Mouse (Mus musculus): Measurements from ENCODE around the gene Hunk. TPM values are rescaled to one million over a fixed set of nuclear protein-coding genes. Genes with fewer than 3 reads are reported as not detected.

Gene Hunk
- polyA plus RNA-seq, 1 experiment from 2014 or later = 17.9 TPM

- Histone ChIP-seq H3K4me1 (peaks cover 38% of the 10 kb centered on the region), H3K9me3 (replicated peaks) (no peaks in the 10 kb centered on the region), H3K4me3 (no peak overlapping the region), H3K36me3 (no peaks in the 10 kb centered on the region), H3K27ac (peak overlapping the region; percentile 80), H3K4me2 (replicated peaks) (no peak overlapping the region), H3K27me3 (no peaks in the 10 kb centered on the region), H3K9ac (no peak overlapping the region)
- no peak for ATAC-seq (ENCODE audit: low FRiP score)
- 25% methylated on average over 1 of the region's 1 CpGs for WGBS
Observed at GRCm38 (mm10) chr16:90522575-90522974, 136.8 kb downstream of the Hunk start.

- Histone ChIP-seq H3K4me3 (no peak overlapping the region), H3K36me3 (no peaks in the 10 kb centered on the region), H3K9me3 (replicated peaks) (no peaks in the 10 kb centered on the region), H3K4me1 (peaks cover 31% of the 10 kb centered on the region), H3K27ac (no peak overlapping the region; the same call in 1 of the 2 replicates), H3K9ac (no peak overlapping the region), H3K27me3 (no peaks in the 10 kb centered on the region), H3K4me2 (replicated peaks) (no peak overlapping the region)
- no peak for ATAC-seq (ENCODE audit: low FRiP score)
- 34% methylated on average over 6 of the region's 6 CpGs for WGBS
Observed at GRCm38 (mm10) chr16:90523373-90523772, 137.6 kb downstream of the Hunk start.

GRCm38 (mm10) chr16:90523894-90524293 is 138.1 kb downstream of the Hunk start:
- Histone ChIP-seq H3K9ac (no peak overlapping the region), H3K4me1 (peaks cover 26% of the 10 kb centered on the region), H3K27ac (no peak overlapping the region), H3K9me3 (replicated peaks) (no peaks in the 10 kb centered on the region), H3K4me2 (replicated peaks) (no peak overlapping the region), H3K4me3 (no peak overlapping the region), H3K36me3 (no peaks in the 10 kb centered on the region), H3K27me3 (no peaks in the 10 kb centered on the region)
- ATAC-seq (ENCODE audit: low FRiP score) = no peak
- 97% methylated on average over 18 of the region's 18 CpGs for WGBS

- H3K9ac ChIP-seq = no peak overlapping the region
- 98% methylated on average over 18 of the region's 18 CpGs for WGBS
- no peaks in the 10 kb centered on the region for H3K9me3 ChIP-seq (replicated peaks)
- peaks cover 22% of the 10 kb centered on the region for H3K4me1 ChIP-seq
- no peak overlapping the region for H3K4me3 ChIP-seq
- H3K27ac ChIP-seq = no peak overlapping the region
- no peak overlapping the region for H3K4me2 ChIP-seq (replicated peaks)
- no peak for ATAC-seq (ENCODE audit: low FRiP score)
- no peaks in the 10 kb centered on the region for H3K27me3 ChIP-seq
- no peaks in the 10 kb centered on the region for H3K36me3 ChIP-seq
Observed at GRCm38 (mm10) chr16:90524393-90524792, 138.6 kb downstream of the Hunk start.

GRCm38 (mm10) chr16:90533119-90533673 is 147.4 kb downstream of the Hunk start:
- H3K4me2 ChIP-seq (replicated peaks) = no peak overlapping the region
- no peak overlapping the region for H3K4me3 ChIP-seq
- no peaks in the 10 kb centered on the region for H3K36me3 ChIP-seq
- H3K9me3 ChIP-seq (replicated peaks) = 0 out of 2 replicates have a peak, but pooled peaks cover 4% of the 10 kb centered on the region
- 56% methylated on average over 10 of the region's 10 CpGs for WGBS
- H3K9ac ChIP-seq = no peak overlapping the region
- ATAC-seq (ENCODE audit: low FRiP score) = no peak
- no peak overlapping the region for H3K27ac ChIP-seq
- H3K27me3 ChIP-seq = no peaks in the 10 kb centered on the region
- 0 out of 2 replicates have a peak, but pooled peaks cover 3% of the 10 kb centered on the region for H3K4me1 ChIP-seq

GRCm38 (mm10) chr16:90534591-90534990 is 148.8 kb downstream of the Hunk start:
- Histone ChIP-seq H3K36me3 (no peaks in the 10 kb centered on the region), H3K4me1 (peaks cover 3% of the 10 kb centered on the region; the same call in 1 of the 2 replicates), H3K4me3 (no peak overlapping the region), H3K9me3 (replicated peaks) (0 out of 2 replicates have a peak, but pooled peaks cover 4% of the 10 kb centered on the region), H3K4me2 (replicated peaks) (no peak overlapping the region), H3K27me3 (no peaks in the 10 kb centered on the region), H3K9ac (no peak overlapping the region), H3K27ac (no peak overlapping the region)
- WGBS = 92% methylated on average over 8 of the region's 8 CpGs
- no peak for ATAC-seq (ENCODE audit: low FRiP score)

GRCm38 (mm10) chr16:90538926-90539325 is 153.1 kb downstream of the Hunk start:
- Histone ChIP-seq H3K27ac (no peak overlapping the region), H3K4me3 (no peak overlapping the region), H3K4me1 (no peaks in the 10 kb centered on the region; the same call in 1 of the 2 replicates), H3K9ac (no peak overlapping the region), H3K27me3 (no peaks in the 10 kb centered on the region), H3K36me3 (no peaks in the 10 kb centered on the region), H3K4me2 (replicated peaks) (no peak overlapping the region), H3K9me3 (replicated peaks) (0 out of 2 replicates have a peak, but pooled peaks cover 4% of the 10 kb centered on the region)
- 78% methylated on average over 5 of the region's 5 CpGs for WGBS
- ATAC-seq (ENCODE audit: low FRiP score) = no peak

DNA sequence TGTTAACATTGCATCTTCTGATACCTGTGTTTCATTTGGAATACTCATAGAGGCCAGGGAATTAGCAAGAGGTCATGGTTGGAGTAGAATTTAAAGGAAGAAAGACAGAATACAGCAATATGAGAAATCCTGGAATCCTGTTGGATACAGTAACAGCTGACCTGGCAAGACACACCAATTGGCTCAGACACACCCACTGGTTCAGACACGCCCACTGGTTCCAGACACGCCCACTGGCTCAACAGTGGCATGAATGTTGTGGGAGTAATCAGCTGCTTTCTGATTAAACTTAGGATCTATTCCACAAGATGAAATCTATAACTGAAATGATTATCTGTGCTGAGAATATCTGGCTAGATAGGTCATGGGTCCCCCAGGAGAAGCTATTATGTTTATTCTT is 155.4 kb downstream of the Hunk start:
- ATAC-seq (ENCODE audit: low FRiP score) = no peak
- no peak overlapping the region for H3K9ac ChIP-seq
- WGBS = 81% methylated on average over 2 of the region's 2 CpGs

GRCm38 (mm10) chr16:90542383-90542782 is 156.6 kb downstream of the Hunk start:
- no peak for ATAC-seq (ENCODE audit: low FRiP score)
- 62% methylated on average over 10 of the region's 10 CpGs for WGBS
- Histone ChIP-seq H3K9ac (no peak overlapping the region), H3K4me2 (replicated peaks) (no peak overlapping the region), H3K4me3 (no peak overlapping the region), H3K9me3 (replicated peaks) (no peaks in the 10 kb centered on the region), H3K36me3 (no peaks in the 10 kb centered on the region), H3K27me3 (no peaks in the 10 kb centered on the region), H3K4me1 (no peaks in the 10 kb centered on the region; the same call in 1 of the 2 replicates), H3K27ac (no peak overlapping the region)

More for the DNA sequence above, 155.4 kb downstream of the Hunk start:
- Histone ChIP-seq H3K4me3 (no peak overlapping the region), H3K27me3 (no peaks in the 10 kb centered on the region), H3K9me3 (replicated peaks) (0 out of 2 replicates have a peak, but pooled peaks cover 4% of the 10 kb centered on the region), H3K27ac (no peak overlapping the region), H3K36me3 (no peaks in the 10 kb centered on the region), H3K4me2 (replicated peaks) (no peak overlapping the region), H3K4me1 (no peaks in the 10 kb centered on the region; the same call in 1 of the 2 replicates)

GRCm38 (mm10) chr16:90544175-90544574 is 158.4 kb downstream of the Hunk start:
- Histone ChIP-seq H3K4me3 (no peak overlapping the region), H3K36me3 (no peaks in the 10 kb centered on the region), H3K27ac (no peak overlapping the region), H3K4me1 (no peaks in the 10 kb centered on the region; the same call in 1 of the 2 replicates), H3K9me3 (replicated peaks) (no peaks in the 10 kb centered on the region), H3K9ac (no peak overlapping the region), H3K27me3 (no peaks in the 10 kb centered on the region), H3K4me2 (replicated peaks) (no peak overlapping the region)
- no peak for ATAC-seq (ENCODE audit: low FRiP score)
- WGBS = 75% methylated on average over 9 of the region's 9 CpGs

DNA sequence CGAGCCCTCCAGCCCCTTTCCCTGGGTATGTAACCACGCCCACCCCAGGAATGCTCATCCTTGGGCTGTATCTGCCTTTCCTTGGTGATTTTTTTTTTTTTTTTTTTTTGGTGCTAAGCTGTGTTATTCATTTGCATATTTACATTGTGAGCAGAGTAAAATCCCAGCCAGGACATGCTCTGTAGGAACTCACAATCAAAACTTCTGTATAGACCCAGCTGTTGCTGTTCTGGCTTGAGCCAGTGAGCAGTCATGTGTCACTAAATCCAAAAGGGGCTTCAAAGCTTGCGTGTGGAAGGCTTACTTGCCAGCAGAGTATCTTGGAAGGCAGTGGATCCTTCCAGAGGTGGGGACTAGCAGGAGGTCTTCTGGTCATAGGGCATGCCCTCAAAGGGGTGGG is 159.7 kb downstream of the Hunk start:
- H3K27ac ChIP-seq = no peak overlapping the region
- no peaks in the 10 kb centered on the region for H3K9me3 ChIP-seq (replicated peaks)
- no peaks in the 10 kb centered on the region for H3K36me3 ChIP-seq
- no peak overlapping the region for H3K4me3 ChIP-seq
- 52% methylated on average over 3 of the region's 3 CpGs for WGBS
- H3K4me2 ChIP-seq (replicated peaks) = no peak overlapping the region
- no peaks in the 10 kb centered on the region; the same call in 1 of the 2 replicates for H3K4me1 ChIP-seq
- H3K9ac ChIP-seq = no peak overlapping the region
- no peak for ATAC-seq (ENCODE audit: low FRiP score)
- H3K27me3 ChIP-seq = no peaks in the 10 kb centered on the region

DNA sequence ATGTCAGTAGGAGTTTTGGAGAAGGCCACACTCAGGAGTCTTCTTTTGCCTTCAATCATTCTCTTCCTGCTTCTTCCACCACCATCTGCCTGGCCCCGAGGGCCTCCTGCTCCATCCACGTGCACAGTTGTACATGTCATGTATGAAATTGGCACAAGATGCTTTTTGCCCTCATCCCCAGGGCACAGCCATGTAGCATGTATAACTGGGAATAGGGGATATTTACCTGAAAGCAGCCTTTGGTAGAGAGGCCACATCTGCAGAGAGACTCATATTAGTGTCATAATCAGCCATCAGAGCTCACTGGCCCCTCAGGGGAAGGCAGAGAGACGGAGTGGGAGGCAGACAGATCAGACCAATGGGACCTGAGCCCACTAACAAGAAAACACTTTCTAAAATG is 160.8 kb downstream of the Hunk start:
- no peak overlapping the region for H3K27ac ChIP-seq
- H3K36me3 ChIP-seq = no peaks in the 10 kb centered on the region
- no peak overlapping the region for H3K9ac ChIP-seq
- no peaks in the 10 kb centered on the region for H3K9me3 ChIP-seq (replicated peaks)
- no peak overlapping the region for H3K4me3 ChIP-seq
- H3K27me3 ChIP-seq = no peaks in the 10 kb centered on the region
- H3K4me1 ChIP-seq = no peaks in the 10 kb centered on the region; the same call in 1 of the 2 replicates
- ATAC-seq (ENCODE audit: low FRiP score) = no peak
- WGBS = 80% methylated on average over 3 of the region's 3 CpGs
- no peak overlapping the region for H3K4me2 ChIP-seq (replicated peaks)

DNA sequence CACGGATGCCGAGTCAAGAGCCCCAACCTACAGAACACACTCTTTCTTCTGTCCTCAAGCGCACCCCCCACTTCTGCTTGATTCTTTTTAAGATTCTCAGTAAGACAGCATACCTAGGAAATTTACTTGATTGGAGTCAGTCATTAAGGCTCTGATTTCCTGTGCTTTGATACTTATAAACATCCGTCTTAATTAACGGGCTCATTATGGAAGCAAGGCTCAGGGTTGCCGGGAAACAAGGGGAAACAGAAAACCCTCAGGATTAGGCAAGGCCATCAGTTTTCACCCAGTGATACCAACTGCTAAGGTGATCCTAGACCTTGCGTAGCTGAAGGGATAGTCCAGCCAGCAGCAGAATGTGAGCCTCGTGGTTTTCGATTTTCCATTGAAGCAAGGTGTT is 162.2 kb downstream of the Hunk start:
- Histone ChIP-seq H3K4me1 (no peaks in the 10 kb centered on the region; the same call in 1 of the 2 replicates), H3K4me2 (replicated peaks) (no peak overlapping the region), H3K36me3 (no peaks in the 10 kb centered on the region), H3K9ac (no peak overlapping the region), H3K4me3 (no peak overlapping the region), H3K27me3 (no peaks in the 10 kb centered on the region), H3K9me3 (replicated peaks) (no peaks in the 10 kb centered on the region), H3K27ac (peak overlapping the region; percentile 18; the same call in 1 of the 2 replicates)
- 82% methylated on average over 9 of the region's 9 CpGs for WGBS
- ATAC-seq (ENCODE audit: low FRiP score) = no peak

Measured in hindbrain, embryonic 12.5 days (tissue).